Mouse (Mus musculus) gastrocnemius, postnatal 10 days (tissue): ENCODE data around the gene Rtf2. TPM values are rescaled to one million over a fixed set of nuclear protein-coding genes. Genes with fewer than 3 reads are reported as not detected.

Source experiments
- DNase-seq: peaks from one replicate; pipeline ENCODE4 v3.0.0; 2021; ENCODE audit warnings: mixed read lengths
- long read RNA-seq, 2 experiments: library from polyadenylated mRNA; stranded (forward); transcript quantifications; one replicate each; pipeline ENCODE4 v2.0.0; 2021
- total RNA-seq, 2 experiments: library from RNA; stranded (reverse); gene quantifications; 2 replicates each; pipeline ENCODE4 v1.2.3; 2021

Rtf2 gene
- 10 to 100 TPM; 34.9 to 40.9 TPM for total RNA-seq
- long read RNA-seq, experiment 1, transcript Rtf2-201 (9 exons, 2,173 nt): major isoform, 86 of 91 reads
- long read RNA-seq, experiment 1, partial matches to known transcripts: 1 of 91 reads
- long read RNA-seq, experiment 1, other reads (novel, unspliced or antisense): 4 of 91 reads
- long read RNA-seq, experiment 2, transcript Rtf2-201 (9 exons, 2,173 nt): major isoform, 87 of 92 reads
- long read RNA-seq, experiment 2, partial matches to known transcripts: 2 of 92 reads
- long read RNA-seq, experiment 2, other reads (novel, unspliced or antisense): 3 of 92 reads

DNA sequence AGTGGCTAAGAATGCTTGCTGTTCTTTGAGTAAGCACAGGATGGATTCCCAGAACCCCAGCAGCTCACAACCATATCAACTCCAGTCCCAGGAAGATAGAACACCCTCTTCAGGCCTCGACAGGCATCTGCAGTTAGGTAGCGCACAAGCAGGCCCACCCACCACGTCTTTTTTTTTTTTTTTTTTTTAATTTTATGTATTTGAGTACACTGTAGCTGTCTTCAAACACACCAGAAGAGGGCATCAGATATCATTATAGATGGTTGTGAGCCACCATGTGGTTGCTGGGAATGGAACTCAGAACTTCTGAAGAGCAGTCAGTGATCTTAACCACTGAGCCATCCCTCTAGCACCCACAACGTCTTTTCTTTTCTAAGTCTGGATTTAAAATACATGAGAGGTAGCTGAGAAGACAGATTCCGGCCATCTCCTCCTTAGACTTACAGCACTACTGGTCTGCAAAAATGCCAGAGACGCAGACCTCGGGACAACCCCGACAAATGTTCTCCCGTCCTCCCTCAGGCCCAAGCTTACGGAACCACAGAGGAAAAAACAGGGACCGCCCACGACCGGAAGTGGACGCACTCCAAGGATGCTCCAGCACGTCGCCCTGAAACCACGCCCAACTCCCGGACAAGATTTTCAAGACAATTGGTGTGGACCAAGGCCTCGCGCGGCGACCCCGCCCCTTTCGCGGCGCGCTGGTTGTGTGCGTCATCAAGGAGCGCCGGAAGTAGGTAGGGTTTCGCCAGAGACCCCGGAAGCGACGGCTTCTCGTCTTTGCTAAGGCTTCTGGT, at the start of gene Rtf2:
Rtf2 (plus strand) TSS at position 714 of the 797 bp plus-strand sequence.
- DNase-seq: peak; percentile 99

DNA sequence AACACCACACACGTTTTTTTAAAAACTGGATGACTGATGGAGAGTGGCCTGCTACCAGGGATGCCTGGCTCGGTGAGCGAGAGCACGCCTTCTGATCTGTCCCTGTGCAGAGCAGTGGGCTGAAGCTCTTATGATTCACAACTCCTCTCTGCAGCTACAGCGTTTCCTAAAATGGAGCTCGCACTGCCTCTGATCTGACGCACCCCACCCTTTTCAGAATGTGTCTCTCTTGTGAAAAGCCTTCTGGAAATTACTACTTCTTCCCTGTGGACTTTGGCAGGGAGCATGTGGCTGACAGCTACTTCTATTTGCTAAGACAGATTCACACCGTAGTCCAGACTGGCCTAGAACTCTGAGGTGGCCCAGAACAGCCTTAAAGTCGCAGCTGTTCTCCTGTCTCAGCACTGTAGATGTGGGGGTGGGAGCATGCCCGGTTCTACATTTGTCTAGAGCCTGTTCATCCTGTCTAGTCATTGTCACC, 48.3 kb upstream of the Rtf2 start:
- no peak for DNase-seq

- DNase-seq: no peak
Measured at GRCm38 (mm10) chr2:172393391-172394051, 46.8 kb upstream of the Rtf2 start, which contains the start of gene Cass4. Gene Cass4 (plus strand): TSS chr2:172393794.

GRCm38 (mm10) chr2:172394052-172394392, 46.3 kb upstream of the Rtf2 start:
- DNase-seq: no peak

DNA sequence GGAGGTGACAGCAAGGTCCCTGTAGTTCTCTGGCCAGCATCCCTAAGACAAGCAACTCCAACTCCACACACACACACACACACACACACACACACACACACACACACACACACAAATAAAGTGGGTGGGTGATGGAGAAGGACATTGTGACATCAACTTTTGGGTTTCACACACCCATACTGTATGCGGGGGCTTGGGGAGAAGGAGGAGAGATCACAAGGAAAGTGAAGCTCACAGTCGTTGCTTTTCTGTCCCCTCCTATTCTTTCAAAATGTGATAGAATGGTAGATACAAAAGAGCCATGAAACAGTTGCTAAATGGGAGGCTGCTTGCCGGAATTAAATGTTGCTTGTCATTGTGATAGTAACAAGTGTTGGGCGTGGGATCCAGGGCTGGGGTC, 45.7 kb upstream of the Rtf2 start:
- no peak for DNase-seq

DNA sequence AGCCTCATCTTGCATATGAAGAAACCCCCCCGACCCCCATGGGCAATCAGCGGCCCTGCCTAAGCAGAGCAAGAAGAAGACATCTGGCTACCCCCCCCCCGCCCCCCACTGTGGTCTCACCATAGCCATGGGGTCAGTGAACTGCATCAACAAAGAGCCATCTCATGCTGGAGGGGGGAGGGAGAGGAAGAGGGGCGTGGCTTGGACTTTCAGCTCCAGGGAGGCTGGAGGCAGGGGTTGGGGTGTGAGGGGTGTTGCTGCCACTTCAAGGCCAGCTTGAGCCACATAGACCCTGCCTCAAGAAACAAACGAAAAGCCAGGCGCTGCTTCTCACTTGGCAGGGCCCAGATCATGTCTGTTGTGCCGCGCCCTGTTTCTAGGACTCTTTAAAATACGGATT, 44.4 kb upstream of the Rtf2 start:
- no peak for DNase-seq

GRCm38 (mm10) chr2:172399901-172400300, 40.5 kb upstream of the Rtf2 start:
- DNase-seq: no peak

DNA sequence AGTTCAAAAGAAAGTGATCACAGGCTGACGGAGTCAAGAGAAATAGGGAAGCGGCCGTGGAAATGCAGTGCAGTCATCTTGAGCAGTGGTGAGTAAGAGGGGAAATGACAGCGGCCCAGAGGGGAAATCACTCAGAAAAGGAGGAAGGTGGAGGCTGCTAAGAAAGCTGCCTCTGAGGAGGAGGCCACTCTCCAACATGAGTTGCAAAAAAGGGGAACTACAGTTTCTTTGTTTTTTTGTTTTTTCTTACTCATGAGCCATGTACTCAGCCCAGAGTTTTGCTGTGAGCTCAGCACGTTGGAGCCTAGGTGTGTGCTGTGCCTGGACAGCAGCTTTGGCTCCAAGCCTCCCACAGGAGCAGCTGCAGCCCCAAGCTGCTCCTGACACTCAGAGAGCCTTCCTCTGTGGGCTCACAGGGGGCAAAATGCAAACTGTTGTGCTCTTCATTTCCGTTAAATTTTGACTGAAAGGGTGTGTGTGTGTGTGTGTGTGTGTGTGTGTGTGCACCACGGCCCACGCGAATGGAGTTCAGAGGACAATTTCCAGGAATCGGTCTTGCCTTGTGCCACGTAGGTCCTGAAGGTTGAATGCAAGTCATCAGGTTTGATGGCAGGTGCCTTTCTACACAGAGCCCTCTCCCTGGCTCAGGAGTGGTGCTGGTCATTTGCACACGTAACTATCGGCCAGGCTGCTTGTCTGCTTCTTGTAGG, 39.1 kb upstream of the Rtf2 start:
- DNase-seq: no peak

- DNase-seq: no peak
Measured at GRCm38 (mm10) chr2:172404239-172404638, 36.1 kb upstream of the Rtf2 start.

DNA sequence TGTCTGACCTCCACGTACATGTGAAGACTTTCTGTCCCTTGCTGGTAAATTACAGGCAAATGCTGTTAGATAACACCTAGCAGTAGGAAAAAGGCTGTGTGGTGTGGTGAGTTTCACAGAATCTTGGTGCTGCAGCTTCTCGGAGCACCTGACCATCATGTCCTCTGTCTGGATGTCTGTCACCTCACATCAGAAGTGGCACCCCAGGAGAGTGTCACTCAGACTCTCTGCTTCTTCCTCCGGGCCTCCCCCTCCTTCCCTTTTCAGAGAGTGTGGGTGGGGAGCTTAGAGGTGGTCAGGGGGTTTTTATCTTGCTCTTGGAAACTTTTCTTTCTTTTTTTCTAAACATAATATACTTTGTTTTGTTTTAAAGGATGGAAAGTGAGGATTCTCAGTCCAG, 35.3 kb upstream of the Rtf2 start:
- no peak for DNase-seq

GRCm38 (mm10) chr2:172406173-172406572, 34.2 kb upstream of the Rtf2 start:
- no peak for DNase-seq

GRCm38 (mm10) chr2:172407499-172407898, 32.9 kb upstream of the Rtf2 start:
- DNase-seq: no peak

DNA sequence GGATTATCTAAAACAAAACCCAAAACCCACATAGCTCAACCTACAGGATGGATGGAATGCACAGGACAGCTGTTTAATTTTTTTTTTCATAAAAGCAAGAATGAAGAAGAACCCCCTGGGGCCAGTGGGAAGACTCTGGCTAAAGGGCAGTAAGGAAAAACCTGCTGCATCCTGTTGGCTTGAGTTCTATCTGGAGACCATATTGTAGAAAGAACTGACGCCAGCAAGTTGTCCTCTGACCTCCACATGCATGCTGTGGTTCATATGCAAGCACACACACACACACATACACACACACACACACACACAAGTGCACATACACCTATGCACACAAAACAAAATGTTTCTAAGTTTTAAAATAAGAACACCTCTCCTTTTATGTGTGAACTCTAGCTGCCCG, 29.7 kb upstream of the Rtf2 start:
- DNase-seq: no peak

DNA sequence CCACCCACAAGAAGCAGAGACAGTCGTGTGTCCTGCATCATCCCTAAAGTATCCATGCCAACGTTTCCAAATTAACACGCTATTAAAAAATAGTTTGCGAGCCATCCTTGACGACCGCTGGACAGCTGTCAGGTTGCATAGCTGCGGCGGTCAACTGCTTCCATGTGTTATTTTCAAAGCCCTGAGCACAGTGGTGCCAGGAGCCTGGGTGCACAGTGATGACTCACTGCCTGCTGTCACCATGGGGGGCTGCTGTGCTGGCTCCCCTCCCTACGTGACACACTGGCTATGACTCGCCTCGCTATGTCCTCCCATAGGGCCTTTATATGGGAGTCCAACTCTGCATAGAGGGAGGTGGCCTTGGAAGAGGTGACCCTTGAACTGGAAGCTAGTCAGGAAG, 29.3 kb upstream of the Rtf2 start:
- DNase-seq: no peak

- no peak for DNase-seq
Measured at GRCm38 (mm10) chr2:172412454-172412853, 27.9 kb upstream of the Rtf2 start.

- no peak for DNase-seq
Measured at GRCm38 (mm10) chr2:172413273-172413672, 27.1 kb upstream of the Rtf2 start.

DNA sequence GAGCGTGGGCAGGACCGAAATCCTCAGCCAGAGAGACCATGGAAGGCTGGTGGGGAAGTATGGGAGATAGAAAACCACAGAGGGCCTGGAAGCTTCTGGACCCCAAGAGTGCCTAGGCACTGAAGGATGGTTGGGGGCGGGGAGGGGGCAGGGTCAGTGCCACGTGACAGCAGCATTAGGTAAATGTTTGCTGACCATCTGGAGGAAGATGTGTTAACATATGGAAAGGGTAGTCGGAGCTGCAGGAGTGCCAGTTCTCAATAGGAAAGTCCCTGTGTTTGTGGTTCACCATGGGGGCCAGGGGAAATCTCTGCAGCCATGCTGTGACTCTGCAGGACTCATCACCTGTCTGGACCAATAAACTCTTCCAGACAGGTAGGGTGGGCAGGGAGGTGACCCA, 26.5 kb upstream of the Rtf2 start:
- DNase-seq: no peak

DNA sequence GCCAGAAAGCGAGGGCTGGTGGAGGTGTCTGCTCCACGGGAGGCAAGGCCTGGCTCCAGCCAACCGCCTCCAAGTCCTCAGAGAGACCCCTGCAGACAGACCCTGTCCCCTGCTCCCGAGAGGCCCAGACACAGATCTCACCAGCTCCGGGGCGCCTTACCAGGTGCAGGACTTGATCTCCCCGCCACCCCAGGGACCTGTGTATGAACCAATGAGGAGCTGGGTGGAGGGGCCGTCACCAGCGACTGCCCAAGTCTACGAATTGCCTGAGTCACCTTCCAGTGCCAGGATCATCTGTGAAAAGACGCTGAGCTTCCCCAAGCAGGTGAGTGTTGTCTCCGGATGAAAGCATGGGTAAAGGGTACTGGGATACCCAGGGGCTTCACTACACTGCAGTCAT, 24.1 kb upstream of the Rtf2 start:
- DNase-seq: no peak

DNA sequence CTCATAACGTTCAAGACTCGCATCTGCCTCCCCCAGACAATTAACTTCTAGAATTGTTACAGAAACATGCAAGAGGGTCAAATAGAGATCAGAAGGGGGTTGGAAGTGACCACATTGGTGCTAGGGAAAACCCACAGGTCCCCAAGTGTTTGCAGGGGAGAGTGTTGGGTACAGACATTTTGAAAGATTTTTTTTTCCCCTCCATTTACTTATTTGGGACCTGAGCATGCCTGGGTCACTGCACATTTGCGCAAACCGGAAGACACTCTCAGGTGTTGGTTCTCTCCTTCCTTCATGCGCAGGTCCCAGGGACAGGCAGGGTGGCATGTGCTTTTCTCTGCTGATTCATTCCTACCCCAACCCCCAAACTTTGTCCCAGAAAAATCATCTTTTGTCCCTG, 23.5 kb upstream of the Rtf2 start:
- no peak for DNase-seq

- no peak for DNase-seq
Measured at GRCm38 (mm10) chr2:172418208-172418607, 22.1 kb upstream of the Rtf2 start.

GRCm38 (mm10) chr2:172430609-172431008, 9.7 kb upstream of the Rtf2 start:
- DNase-seq: no peak

DNA sequence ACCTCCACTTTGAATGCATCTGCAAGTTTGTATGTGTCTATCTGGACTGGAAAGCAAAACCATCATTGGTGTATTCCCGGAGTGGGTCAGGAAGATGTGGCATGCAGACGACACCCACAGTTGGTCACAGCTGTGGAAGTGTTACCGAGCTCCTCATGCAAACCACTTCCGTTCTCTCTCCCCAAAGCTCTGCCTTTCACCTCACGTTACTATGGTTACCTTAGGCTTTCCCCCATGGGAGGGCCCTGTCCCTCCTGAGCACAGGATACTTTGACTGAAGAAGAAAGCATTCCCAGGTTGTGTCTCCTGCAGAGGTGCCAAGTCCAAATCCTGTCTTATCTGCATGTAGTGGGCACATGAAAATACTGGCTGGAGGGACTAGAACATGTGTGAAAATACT, 6.6 kb upstream of the Rtf2 start:
- DNase-seq: no peak
